Comparison of ENCODE assay signal across 15 mouse cellular contexts in the genomic region with DNA sequence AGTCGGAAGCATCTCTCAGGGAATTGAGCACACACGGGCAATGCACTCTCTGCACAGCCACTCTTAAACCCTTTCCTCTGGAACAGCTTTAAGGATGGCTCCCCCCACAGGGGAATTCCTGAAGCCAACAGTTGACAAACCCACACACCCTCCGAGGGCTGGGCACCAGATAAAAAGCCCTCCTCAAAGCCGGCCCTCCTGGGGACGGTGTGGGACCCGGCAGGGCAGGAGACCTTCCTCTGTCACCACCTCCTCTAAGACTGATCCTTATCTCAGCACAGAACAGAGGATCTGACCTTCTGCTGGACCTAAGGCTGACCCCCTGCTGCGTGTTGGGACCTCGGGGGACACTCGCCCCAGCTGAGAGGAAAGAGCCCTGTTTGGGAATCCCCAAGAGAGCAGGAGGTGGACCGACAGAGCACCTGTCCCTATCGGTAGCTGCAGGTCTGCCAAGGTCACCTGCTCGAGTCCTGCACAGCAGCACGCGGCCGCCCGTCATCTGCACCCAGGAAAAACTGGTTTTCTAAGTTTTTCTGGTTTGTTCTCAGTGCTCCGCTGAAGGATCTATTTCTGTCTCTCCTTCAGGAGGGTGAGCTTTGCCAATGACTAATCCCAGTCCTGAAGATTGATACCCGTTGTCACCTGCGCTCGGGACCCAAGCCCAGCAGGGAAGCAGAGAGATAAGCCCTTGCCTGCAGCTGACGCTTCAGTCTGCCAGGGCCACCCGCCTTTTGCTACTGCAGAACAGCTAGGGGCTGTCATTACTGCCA. TPM values are rescaled to one million over a fixed set of nuclear protein-coding genes. Genes with fewer than 3 reads are reported as not detected.
A peak's percentile ranks its signal among the peaks of the same experiment; 100 is the strongest.
DNase-seq lines count a peak whose midpoint lies in the region; ATAC-seq lines count a peak whose summit lies in the region.
"Had no signal": no experiment of that assay in that cellular context is flagged by ENCODE, and none has a peak within 500 bp of the region (broad histone marks: within the 10 kb centered on the region; RNA-seq: fewer than 3 reads in every experiment).

Gene Tspear (plus strand): TSS at position 675 of the 770 bp plus-strand sequence.

- ATAC-seq in lung, embryonic 15.5 days (ENCODE audit: borderline replicate concordance, extremely low read depth, low FRiP score, low TSS enrichment), result no peak
- ATAC-seq in heart, embryonic 13.5 days (ENCODE audit: extremely low read depth, insufficient number of reproducible peaks, low FRiP score, low TSS enrichment), result no peak
- peak; percentile 47; the same call in 1 of the 2 replicates for ATAC-seq in stomach, embryonic 14.5 days (ENCODE audit: insufficient number of reproducible peaks, insufficient read depth, low FRiP score, low read depth)
- ATAC-seq in forebrain, embryonic 14.5 days, result no peak

- peak; percentile 13 to 18 for DNase-seq in heart, adult 18-20 months
- no peak for DNase-seq in heart, adult 11 months
- DNase-seq in lung, postnatal 10 days, result no peak
- DNase-seq in thymus, postnatal 0 days (ENCODE audit: low spot score), result no peak
- no peak for DNase-seq in forebrain, embryonic 14.5 days (ENCODE audit: low spot score)
- DNase-seq: cerebellum, adult 11 months; kidney, postnatal 10 days; left cerebral cortex, postnatal 4 days; right cerebral cortex, postnatal 25 days had no signal

- no peak within 1 kb of the TSS for H3K9ac ChIP-seq in lung, embryonic 15.5 days
- no peak within 1 kb of the TSS for H3K9ac ChIP-seq in heart, embryonic 13.5 days
- no peak within 1 kb of the TSS for H3K9ac ChIP-seq in stomach, embryonic 14.5 days (replicated peaks; ENCODE audit: low read depth, low read length)
- no peak within 1 kb of the TSS for H3K9ac ChIP-seq in forebrain, embryonic 14.5 days (ENCODE audit: low read length)

- H3K4me3 ChIP-seq in lung, embryonic 15.5 days, result no peak within 1 kb of the TSS
- peak within 1 kb of the TSS; percentile 4 for H3K4me3 ChIP-seq in heart, embryonic 13.5 days
- H3K4me3 ChIP-seq in stomach, embryonic 14.5 days (ENCODE audit: low read depth, low read length), result no peak within 1 kb of the TSS
- no peak within 1 kb of the TSS for H3K4me3 ChIP-seq in forebrain, embryonic 14.5 days (ENCODE audit: low read depth, low read length)
- H3K4me3 ChIP-seq: hindbrain, embryonic 10.5 days had no signal

- WGBS in lung, embryonic 15.5 days, result 2% methylated on average over 22 of the region's 22 CpGs
- WGBS in heart, embryonic 13.5 days, result 2% methylated on average over 22 of the region's 22 CpGs
- 5% methylated on average over 22 of the region's 22 CpGs for WGBS in stomach, embryonic 14.5 days
- WGBS in forebrain, embryonic 14.5 days, result 9% methylated on average over 22 of the region's 22 CpGs

- peak within 1 kb of the TSS; percentile 6; the same call in 1 of the 2 replicates for H3K4me2 ChIP-seq in lung, embryonic 15.5 days
- H3K4me2 ChIP-seq in heart, embryonic 13.5 days, result peak within 1 kb of the TSS; percentile 45
- H3K4me2 ChIP-seq in stomach, embryonic 14.5 days (replicated peaks; ENCODE audit: low read depth, low read length), result peak within 1 kb of the TSS; percentile 10; the same call in 1 of the 2 replicates
- H3K4me2 ChIP-seq in forebrain, embryonic 14.5 days (ENCODE audit: low read length), result no peak within 1 kb of the TSS

- H3K36me3 ChIP-seq in lung, embryonic 15.5 days, result no peaks in the 10 kb centered on the region
- no peaks in the 10 kb centered on the region for H3K36me3 ChIP-seq in heart, embryonic 13.5 days
- H3K36me3 ChIP-seq in stomach, embryonic 14.5 days (ENCODE audit: control insufficient read depth, insufficient read depth, low read length), result no peaks in the 10 kb centered on the region
- no peaks in the 10 kb centered on the region for H3K36me3 ChIP-seq in forebrain, embryonic 14.5 days (ENCODE audit: control insufficient read depth, insufficient read depth, low read length)
- H3K36me3 ChIP-seq: hindbrain, embryonic 10.5 days had no signal

- H3K4me1 ChIP-seq in lung, embryonic 15.5 days, result peaks cover 13% of the 10 kb centered on the region
- H3K4me1 ChIP-seq in heart, embryonic 13.5 days, result peaks cover 11% of the 10 kb centered on the region
- H3K4me1 ChIP-seq in stomach, embryonic 14.5 days (ENCODE audit: control insufficient read depth, insufficient read depth, low read length), result 0 out of 2 replicates have a peak, but pooled peaks cover 4% of the 10 kb centered on the region
- no peaks in the 10 kb centered on the region for H3K4me1 ChIP-seq in forebrain, embryonic 14.5 days (ENCODE audit: control insufficient read depth, insufficient read depth, low read length)

- H3K9me3 ChIP-seq in lung, embryonic 15.5 days, result no peaks in the 10 kb centered on the region
- no peaks in the 10 kb centered on the region for H3K9me3 ChIP-seq in heart, embryonic 13.5 days
- H3K9me3 ChIP-seq in stomach, embryonic 14.5 days (ENCODE audit: control insufficient read depth, low read depth, low read length), result no peaks in the 10 kb centered on the region
- H3K9me3 ChIP-seq in forebrain, embryonic 14.5 days (replicated peaks; ENCODE audit: control insufficient read depth, low read length), result no peaks in the 10 kb centered on the region
- H3K9me3 ChIP-seq: hindbrain, embryonic 10.5 days had no signal

- no peak within 1 kb of the TSS for H3K27ac ChIP-seq in lung, embryonic 15.5 days
- no peak within 1 kb of the TSS for H3K27ac ChIP-seq in heart, embryonic 13.5 days (replicated peaks)
- H3K27ac ChIP-seq in stomach, embryonic 14.5 days (ENCODE audit: low read length), result peak within 1 kb of the TSS; percentile 28; the same call in 1 of the 2 replicates
- no peak within 1 kb of the TSS for H3K27ac ChIP-seq in forebrain, embryonic 14.5 days (ENCODE audit: low read depth, low read length)
- H3K27ac ChIP-seq: hindbrain, embryonic 10.5 days had no signal

- H3K27me3 ChIP-seq in lung, embryonic 15.5 days, result peaks cover 50% of the 10 kb centered on the region
- peaks cover 91% of the 10 kb centered on the region for H3K27me3 ChIP-seq in heart, embryonic 13.5 days (replicated peaks)
- peaks cover 11% of the 10 kb centered on the region; the same call in 1 of the 2 replicates for H3K27me3 ChIP-seq in stomach, embryonic 14.5 days (ENCODE audit: control insufficient read depth, insufficient read depth, low read length)
- peaks cover 6% of the 10 kb centered on the region; the same call in 1 of the 2 replicates for H3K27me3 ChIP-seq in forebrain, embryonic 14.5 days (replicated peaks; ENCODE audit: control insufficient read depth, insufficient read depth, low read length)

RNA-seq across cellular contexts. Expression of gene Tspear, which starts in this region (rescaled TPM):
- total RNA-seq in heart, adult 18-20 months (2021), result not detected
- 0.08 and 0.19 TPM in 2 replicates for polyA plus RNA-seq in lung, embryonic 15.5 days (2015; fragmentation: Nextera tagmentation; extraction: Ambion mirVana)
- 0.07 TPM in 1 of 2 replicates, not detected in the other for polyA plus RNA-seq in heart, embryonic 13.5 days (2015; fragmentation: Nextera tagmentation; extraction: Ambion mirVana)
- 0.71 and 1.2 TPM in 2 replicates for polyA plus RNA-seq in stomach, embryonic 14.5 days (2014; fragmentation: Nextera tagmentation; extraction: Ambion mirVana)
- 0.77 and 0.84 TPM in 2 replicates for polyA plus RNA-seq in thymus, postnatal 0 days (2015; fragmentation: Nextera tagmentation; extraction: Ambion mirVana)
- polyA plus RNA-seq in forebrain, embryonic 14.5 days (2014; fragmentation: Nextera tagmentation; extraction: Ambion mirVana), result 0.45 and 0.55 TPM in 2 replicates
- total RNA-seq: layer of hippocampus, postnatal 10 days; left cerebral cortex, postnatal 4 days had no signal
- polyA plus RNA-seq: liver, embryonic 16.5 days had no signal

Comparison
In these comparisons a context has a peak if more than half of its experiments do, and no peak if none do; other contexts are left out.
1. Peak in DNase-seq in heart, adult 18-20 months; RNA of the gene not detected or under 1 TPM.